Mouse (Mus musculus) regulatory T cell (primary cell): ENCODE data around the gene Cttnbp2nl.

Source experiments
- in situ Hi-C: fragments of 300-600 bp; cut with MboI, MseI; formaldehyde crosslinking; loops from one replicate; pipeline ENCODE4 v1.15.1; 2025; ENCODE audit warnings: high pct_unique_total_duplicates

Cttnbp2nl gene

DNA sequence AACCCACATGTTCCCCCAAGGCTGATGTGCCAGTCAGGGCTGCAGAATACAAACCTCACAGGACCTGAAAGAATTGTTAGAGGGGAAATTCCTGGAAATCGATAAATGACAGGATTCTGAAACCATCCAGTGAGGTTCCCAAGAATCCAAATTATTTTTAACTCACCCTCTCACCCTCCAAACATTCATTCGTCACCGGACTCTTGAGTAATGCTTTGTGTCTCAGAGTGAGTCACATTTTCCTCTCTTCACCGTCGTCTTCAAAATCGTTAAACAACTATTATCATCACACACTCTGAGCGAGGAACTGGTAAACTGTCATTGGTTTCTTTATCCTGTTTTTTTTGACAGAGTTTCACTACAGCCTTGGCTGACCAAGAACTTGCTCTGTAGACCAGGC lies 7.0 kb upstream of the Cttnbp2nl start:
- in situ Hi-C loops = loop anchor here (5.0 kb wide), 2 partner anchors 68 to 278 kb away; partner anchors contain the start of genes Fam19a3 and Ppm1j

DNA sequence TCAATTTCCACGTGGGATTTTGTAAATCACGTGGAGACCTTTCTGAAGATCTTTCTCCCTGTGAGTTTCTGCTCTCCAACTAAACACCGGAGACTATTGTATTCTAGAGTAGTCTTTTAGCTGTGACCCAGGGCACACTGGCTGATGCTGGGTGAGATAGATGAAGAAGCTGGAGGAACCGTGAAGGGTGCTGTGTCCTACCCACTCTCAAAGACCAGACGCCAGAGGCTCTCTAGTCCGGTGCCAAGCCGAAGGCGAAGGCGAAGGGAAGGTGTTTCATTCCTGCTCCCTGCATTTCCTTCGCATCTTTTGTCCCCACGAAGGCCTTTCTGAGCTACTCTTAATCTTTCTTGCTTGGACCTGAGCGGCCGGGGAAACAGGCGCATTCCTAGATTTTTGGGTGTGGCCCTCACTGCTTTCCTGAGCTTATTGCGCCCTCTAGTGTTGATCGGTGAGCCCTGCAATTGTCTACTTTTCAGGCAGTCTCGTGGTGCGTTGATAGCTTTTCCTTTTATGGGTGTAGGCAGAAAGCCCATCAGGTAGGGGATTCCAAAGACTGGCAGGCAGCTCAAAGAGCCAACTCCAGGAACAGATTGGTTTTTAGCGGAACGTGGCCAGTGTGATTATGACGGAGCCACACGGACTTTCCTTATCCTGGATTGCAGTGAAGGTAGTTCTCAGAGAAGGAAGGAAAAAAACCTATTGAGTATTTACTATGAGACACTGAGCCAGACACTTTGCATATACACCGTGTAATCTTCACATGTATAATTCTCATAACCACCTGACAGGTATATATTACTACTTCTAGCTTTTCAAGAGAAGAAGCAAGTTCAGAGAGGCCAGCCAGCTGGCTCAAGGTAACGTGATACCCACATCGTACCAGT lies 5.9 kb upstream of the Cttnbp2nl start:
- in situ Hi-C loops = loop anchor here (5.0 kb wide), 1 partner anchor 277 kb away; the partner anchor contains the start of genes Fam19a3 and Ppm1j

DNA sequence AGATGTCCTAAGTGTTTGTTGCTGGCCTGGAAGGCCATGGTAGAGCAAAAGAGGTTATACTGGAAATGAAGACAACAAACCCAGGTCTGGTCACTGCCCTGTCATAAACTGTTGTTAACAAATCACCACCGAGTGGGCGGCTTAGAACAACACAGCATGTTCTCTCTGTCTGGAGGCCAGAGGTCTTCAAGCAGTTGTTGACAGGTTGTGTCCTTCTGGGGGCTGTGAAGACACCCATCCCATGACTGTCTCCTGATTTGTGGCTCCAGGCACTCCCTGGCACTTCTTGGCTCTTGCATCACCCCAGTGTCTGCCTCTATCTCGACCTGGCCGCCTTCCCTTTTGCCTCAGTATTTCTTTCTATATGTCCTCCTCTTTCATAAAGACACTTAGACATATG lies 2.7 kb upstream of the Cttnbp2nl start:
- in situ Hi-C loops = loop anchor here (5.0 kb wide), 1 partner anchor 273 kb away; the partner anchor contains the start of genes Fam19a3 and Ppm1j

DNA sequence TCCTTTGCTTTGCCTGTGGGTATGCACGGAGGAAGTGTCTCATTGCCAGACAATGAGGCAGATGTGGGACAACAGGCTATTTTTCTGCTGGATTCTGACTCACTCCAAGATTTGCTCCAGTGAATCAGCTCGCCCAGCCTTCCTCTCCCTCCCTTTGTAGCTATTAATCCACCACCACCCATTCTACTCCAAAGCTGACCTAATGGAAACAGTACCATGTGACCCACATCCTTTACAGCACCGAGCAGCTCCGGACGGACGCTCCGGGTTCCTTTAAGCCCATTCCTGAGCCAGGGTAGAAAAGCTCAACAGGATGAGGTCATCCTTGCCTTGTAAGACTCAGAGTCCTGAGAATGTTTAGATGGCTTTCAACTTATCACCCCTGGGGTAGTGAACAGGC lies 2.0 kb upstream of the Cttnbp2nl start:
- in situ Hi-C loops = loop anchor here (5.0 kb wide), 1 partner anchor 273 kb away; the partner anchor contains the start of genes Fam19a3 and Ppm1j

DNA sequence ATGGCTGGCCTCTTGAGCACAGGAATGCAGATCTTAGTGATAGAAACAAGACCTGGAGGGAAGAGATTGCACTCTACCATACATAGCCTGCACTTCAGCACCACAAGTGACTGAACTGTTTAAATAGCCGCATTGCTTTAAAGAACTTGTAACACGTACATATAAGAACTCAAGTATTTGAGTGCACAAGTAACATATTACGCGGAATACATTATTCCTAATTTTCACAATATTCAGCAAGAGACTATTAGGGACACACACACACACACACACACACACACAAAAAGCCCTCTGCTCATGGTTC lies 704 bp upstream of the Cttnbp2nl start:
- in situ Hi-C loops = no loop called here

DNA sequence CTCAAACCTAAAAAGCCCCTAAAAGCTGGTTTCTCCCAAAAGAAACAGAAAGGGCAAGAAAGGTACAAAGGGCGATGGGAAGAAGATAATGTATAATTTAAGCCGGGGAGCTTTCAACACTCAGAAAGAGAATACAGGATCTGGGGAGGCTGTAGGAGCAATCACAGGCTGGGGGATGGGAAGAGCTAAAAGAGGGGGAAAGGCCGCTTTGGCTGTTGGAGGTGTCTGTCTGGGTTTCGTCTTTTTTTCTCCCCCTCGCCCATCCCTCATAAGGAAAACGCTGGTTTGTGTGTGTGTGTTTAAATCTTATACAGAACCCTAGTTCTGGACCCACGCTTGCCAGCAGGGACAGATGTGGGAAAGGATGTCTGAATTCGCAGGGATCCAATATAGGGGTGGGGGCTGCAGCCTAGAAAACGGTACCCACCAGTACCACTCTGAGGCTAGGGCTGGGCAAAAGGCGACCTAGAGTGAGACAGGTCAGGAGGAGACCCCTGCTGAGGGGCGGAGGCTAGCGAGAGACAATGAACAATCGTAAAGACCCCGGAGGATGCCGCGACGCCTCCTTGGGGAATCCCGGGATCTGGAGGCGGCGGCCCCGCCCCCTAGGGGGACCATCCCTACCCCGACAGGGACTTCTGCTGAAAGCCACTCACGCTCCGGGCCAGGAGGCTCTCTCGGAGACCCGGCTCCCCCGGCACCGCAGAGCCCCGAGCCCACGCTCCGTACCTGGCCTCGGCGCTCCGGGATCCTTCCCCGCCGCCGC lies 592 bp downstream of the Cttnbp2nl start:
- in situ Hi-C loops = no loop called here

DNA sequence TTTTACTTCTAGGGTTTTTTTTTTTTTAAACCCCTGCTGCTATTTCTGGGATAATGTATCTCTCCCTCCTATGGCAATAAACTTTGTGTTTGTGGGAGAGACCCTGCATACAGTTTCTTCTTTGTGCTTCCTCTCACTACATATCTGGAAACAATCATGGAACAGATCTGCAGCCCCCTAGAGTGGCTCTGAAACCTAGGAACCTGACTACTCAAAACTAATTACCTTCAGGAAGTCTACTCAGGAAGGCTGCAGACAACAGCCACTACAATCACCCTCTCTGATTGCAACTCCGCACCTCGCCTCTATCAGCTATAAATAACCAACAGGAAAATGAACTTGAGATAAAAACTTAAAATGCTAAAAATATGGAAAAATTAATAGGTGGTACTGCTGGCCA lies 1.8 kb downstream of the Cttnbp2nl start:
- in situ Hi-C loops = no loop called here

DNA sequence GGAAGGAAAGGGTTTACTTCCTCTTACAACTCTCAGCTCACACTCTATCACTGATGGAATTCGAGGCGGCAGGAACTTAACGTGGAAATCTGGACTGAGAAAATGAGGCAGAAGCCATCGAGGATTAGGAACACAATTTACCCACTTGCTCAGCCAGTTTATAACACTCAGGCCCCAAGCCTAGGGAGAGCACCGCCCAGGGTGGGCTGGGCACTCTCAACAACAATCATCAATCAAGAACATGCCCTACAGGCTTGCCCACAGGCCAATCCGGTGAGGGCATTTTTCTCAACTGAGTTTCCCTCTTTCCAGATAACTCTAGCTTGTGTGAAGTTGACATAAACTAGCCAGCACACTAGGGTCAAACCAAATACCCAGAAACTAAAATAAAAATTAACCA lies 3.1 kb downstream of the Cttnbp2nl start:
- in situ Hi-C loops = no loop called here

DNA sequence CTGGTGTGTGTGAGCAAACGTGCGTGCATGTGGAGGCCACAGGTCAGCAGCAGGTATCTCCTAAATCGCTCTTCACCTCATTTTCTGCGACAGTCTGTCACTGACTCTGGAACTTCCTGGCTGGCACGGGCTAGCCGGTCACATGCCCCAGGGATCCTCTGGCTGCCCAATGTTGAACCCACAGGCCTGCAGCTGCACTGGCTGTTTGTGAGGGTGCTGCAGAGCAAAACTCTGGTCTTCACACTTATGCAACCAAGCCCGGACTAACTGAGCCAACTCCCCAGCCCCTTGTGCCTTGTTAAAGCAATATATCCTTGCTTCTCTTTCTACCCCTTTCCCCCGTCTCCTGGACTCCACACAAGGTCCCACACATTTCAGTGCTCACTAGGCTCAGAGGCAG lies 5.3 kb downstream of the Cttnbp2nl start:
- in situ Hi-C loops = no loop called here

DNA sequence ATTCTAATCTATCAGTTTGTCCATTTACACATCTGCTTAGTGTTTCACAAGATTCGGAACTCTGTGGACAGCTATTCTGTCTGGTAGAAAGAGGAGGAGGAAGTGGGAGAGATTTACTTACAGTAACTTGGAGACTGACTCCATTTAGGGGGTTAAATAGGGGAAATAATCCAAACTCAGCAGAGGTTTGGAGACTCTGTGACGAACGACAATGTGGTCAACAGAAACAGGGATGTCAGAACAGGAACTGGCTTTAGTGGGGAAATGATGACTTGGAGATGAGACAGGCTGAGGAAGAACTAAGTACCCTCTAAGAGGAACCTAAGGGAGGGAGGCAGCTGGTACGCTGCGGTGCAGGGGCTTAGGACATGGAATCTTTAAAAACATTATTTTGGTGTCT lies 6.1 kb downstream of the Cttnbp2nl start:
- in situ Hi-C loops = no loop called here

DNA sequence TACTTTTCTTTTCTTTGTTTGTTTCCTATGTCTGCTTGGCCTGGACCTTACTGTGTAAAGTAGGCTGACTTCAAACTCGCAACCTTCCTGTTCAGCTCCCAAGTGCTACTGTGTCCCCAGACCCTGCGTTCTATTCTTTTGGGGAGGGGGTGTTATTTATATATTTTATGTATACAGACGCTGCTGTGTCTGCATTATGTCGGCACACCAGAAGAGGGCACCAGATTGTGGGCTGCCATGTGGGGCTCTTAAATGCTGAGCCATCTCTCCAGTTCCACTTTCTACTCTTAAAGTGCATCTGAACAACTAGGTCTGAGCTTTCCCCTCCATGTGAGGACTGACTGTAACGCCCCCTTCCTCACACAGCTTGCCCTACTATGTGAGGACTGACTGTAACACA lies 9.2 kb downstream of the Cttnbp2nl start:
- in situ Hi-C loops = no loop called here

DNA sequence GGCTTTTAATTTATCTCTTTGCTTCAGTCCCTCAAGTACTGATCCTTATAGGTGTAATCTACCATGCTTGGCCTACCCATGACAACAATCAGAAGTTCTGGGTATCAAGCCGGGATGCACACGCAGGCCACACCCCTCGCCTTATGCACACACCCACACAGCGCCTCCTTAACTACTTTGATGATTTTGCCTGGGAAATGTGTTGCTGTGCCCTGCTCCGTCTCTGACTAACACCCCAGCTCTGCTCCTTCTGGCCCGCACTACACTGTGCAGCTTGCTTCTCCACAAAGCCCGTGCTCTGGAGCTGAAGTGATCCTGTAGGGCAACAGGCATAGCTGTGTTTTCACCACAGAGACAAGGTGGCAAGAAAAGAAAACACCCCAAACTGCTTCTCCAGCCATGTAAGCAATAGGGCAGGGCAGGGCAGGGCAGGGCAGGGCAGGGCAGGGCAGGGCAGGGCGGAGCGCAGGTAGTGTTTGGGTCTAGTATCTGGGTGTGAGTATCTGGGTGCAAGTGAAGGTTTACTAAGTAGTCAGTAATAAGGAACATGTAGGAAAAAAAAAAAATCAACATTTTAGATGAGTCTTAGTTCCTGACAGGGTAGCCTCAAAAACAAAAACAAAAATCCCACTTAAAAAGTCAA lies 11.8 kb downstream of the Cttnbp2nl start:
- in situ Hi-C loops = no loop called here

DNA sequence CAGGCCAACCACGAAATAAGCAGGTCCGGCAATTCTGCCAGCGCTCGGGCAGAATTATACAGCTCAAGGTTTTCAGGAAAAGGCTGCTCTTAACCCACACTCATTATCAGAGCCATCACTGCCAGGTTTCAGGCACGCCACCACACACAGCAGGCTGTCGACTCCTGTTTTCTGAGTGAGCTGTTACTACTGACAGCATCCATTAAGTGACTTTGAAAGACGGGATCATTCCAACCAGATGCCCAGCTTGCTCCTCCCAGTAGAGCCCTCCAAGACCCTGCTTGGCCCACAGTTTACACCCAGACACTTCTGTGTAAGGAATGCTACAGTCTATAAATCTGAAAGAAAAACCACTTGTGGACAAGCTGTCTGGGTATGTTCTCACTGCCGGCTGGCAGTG lies 12.9 kb downstream of the Cttnbp2nl start:
- in situ Hi-C loops = no loop called here

DNA sequence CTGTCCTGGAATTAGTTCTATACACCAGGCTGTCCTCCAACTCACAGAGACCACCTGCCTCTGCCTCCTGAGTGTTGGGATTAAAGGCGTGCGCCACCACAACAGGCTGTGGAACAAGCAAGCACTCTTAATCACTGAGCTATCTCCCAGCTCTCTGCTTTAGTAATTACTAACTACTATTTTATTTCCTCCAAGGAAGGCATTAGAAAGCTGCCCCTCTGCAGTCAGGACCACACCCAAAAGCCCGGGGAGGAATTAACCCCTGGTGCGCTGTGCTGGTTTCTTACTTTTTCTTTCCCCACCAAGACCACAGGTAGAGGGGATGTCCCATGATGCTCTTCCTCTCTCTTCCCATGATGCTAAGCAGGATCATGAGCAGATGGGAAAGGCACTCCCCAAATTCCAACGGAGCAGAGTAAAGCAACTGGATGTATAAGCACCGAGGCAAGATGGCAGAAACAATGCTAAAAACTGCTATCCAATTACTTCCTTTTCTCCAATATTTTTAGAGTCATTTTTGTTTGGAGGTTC lies 15.6 kb downstream of the Cttnbp2nl start:
- in situ Hi-C loops = no loop called here

DNA sequence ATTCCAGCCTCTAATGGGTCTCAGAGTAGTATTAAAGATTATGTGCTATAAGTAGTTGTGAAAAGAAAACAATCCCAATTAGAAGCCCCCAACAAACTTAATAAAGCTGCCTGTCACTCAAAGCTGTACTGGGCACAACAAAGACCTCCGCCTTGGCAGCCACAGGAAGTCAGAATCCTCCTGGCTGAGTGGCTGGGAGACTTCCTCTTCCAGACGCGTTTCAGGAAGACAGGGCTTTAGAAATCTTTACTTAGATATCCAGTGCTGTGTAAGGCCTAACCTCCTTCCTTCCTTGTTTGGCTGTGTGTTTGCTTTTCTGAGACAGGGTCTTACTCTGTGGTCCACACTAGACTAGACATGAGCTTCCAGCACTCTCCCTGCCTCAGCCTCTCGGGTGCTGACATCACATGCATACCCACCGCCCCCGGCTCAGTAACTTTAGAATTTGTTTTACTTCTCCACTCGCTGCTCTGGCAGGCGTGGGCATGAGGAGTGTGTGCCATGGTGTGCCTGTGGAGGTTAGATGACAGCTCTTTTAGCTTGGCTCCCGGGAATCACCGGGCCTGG lies 16.6 kb downstream of the Cttnbp2nl start:
- in situ Hi-C loops = no loop called here

DNA sequence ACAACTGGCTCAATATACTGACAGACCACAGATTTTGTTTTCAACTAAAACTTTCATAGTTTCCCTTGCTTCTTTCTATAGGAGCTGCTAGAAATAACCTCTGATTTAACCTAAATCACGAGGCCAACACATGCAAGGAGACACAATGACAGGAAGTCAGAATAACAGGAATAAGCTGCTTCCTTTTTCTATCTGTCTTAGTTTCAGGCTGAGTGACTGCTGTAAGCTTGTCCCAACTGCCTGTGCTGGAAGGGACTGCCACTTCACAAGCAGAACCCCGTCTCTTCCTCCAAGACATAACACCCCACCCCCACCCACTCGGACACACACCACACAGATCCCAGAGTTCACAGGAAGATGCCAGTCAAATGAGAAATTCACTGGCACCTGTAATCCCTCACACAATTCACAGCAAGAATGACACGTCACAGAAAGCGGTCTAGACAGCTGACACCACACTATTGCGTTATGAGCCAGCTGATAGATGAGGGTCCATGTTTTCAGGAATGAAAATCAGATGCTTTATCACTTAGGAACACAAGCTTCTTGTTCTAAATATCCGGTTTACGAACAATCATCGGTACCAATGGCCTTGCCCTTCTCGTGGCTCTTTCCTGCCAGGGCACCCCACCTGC lies 29.5 kb downstream of the Cttnbp2nl start:
- in situ Hi-C loops = no loop called here

DNA sequence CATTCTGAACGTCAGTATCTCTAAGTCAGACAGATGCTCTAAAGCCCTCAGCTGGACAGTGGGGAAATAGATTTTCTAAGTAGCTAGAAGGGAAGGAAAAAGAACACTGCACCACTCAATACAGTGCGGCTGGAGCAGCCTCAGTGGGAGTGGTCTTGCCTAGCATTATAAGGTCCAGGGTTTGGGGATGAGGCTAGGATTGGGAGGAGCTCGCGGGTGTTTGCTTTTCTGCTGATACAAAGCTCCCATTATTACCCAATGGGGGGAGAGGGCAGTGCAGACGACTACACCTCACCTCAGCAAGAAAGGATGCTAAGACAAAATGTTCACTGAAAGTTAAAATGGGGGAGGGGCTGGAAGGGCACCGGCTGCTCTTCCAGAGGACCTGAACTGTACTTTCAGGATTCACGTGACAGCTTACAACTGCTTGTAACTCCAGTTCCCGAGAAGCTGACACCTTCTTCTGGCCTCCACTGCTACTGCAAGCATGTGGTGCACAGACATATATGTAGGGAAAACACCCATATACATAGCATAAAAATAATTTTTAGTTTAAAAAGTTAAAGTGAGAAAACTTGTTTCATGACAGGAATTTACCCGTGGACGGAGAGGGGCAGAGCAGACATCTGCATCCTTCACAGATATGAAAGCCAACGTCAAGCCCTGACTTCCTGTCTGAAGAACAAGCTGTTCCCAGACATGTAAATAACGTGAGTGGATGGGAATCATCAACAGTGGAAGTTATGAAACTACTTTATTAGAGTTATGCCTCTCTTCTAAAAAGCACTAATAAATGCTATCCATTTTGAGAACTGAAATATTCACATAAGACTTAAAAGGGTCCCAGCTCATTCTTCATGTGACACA lies 32.9 kb downstream of the Cttnbp2nl start:
- in situ Hi-C loops = no loop called here

DNA sequence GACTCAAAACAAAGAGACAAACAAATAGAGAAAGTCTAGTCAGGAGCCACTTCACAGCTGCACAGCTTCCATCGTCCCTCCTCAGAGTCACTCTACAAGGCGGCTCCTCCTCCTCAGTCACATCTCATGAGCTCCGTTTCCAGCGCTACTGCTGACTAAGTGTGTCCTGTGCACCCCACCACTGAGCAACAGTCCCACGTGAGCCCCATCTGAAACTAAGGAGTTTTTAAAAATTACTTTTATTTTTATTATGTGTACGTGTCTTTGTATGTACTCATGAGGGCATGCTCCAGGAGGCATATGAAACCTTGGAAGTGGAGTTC lies 34.2 kb downstream of the Cttnbp2nl start:
- in situ Hi-C loops = no loop called here

DNA sequence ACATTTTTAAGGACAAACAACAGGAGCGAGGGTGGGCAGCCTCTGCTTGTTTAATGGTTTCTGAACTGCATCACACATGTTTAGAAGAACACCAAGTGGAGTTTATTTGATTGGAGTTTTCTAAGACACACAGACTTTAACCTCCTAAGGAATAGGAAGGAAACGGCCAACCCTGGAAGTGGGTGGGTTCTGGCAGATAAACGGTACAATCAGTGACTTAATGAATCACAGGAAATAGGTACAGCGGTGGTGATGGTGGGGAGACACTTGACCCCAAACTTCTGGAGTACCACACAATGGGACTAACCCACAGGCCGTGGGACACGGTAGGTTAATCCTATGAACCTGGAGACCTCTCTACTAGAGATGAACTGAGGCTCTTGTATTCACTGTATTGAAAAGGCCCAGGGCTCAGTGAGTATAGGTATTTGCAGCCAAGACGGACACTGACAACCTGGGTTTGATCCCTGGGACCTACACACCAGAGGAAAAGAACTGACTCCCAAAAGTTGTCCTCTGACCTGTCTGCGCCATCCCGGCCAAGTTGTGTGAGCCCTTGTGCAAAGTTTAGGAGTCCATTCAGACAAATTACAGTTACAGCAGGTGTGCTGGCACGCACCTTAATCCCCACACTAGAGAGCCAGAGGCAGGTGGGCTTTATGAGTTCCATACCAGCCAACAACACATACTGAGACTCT lies 34.7 kb downstream of the Cttnbp2nl start:
- in situ Hi-C loops = no loop called here

DNA sequence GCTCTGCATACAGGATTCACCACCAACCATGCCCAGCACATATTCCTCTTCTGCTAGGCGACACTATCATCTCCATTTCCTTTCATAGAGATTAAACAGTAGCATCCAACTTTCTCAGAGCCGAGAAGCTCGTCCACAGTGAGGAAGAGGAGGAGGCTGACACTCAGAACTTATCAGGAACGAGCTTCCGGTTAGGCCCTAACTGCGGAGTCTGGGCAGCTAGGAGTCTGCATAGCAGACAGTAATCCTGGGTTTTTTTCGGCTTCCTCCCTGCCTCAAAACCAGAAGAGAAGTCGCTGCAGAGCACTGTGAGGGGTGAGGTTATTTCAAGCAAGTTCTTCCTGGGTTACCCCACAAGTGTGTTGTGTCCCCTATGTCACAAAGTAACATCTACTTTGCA lies 35.6 kb downstream of the Cttnbp2nl start:
- in situ Hi-C loops = no loop called here
